Mouse (Mus musculus) bone marrow, adult 2 months (tissue): Measurements from ENCODE around the gene Atp6v1c2.

Experiments
- CTCF ChIP-seq: fragments of 200-500 bp; IDR thresholded peaks from 2 replicates; pipeline ENCODE4 v1.5.1; 2011; ENCODE audit warnings: low read length, control low read depth; ENCODE audit not compliant: control insufficient read depth, insufficient read depth
- POLR2A ChIP-seq: fragments of 200-500 bp; IDR thresholded peaks from 2 replicates; pipeline ENCODE4 v1.6.1; 2011; ENCODE audit warnings: low read depth, mild to moderate bottlenecking, control low read depth, low read length, borderline replicate concordance; ENCODE audit not compliant: control insufficient read depth

DNA sequence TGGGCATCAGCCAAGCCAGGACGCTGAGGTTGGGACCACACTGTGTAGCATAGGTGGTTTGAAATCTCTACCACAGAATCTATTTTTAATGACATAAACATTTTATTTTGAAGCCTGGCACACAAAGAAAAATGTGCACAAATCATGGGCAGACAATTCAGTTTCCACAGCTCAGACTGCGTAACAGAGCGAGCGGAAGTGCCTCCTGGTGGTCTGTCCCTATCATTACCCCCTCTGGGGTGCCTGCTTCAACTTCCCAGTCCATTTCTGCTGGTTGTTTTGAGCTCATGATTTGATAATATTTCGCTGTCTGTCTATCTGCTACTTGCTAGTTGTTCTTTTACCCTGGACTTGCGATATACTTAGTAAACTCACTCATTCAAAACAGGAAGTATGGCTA is 73.6 kb downstream of the Atp6v1c2 start:
- TF ChIP-seq CTCF (no peak), POLR2A (no peak)
